Mouse (Mus musculus): ENCODE data around the gene 1700028J19Rik. TPM values are rescaled to one million over a fixed set of nuclear protein-coding genes. Genes with fewer than 3 reads are reported as not detected.

The 1700028J19Rik gene
- 0.77 and 1.0 TPM in 2 replicates for polyA plus RNA-seq (2015; fragmentation: Nextera tagmentation; extraction: Ambion mirVana)

- DNase-seq (ENCODE audit: low spot score) (peak; percentile 93), ATAC-seq (peak; percentile 94)
- Histone ChIP-seq H3K4me2 (replicated peaks; ENCODE audit: low read depth, low read length) (peak within 1 kb of the TSS; percentile 74), H3K9ac (replicated peaks; ENCODE audit: low read depth) (peak within 1 kb of the TSS; percentile 93), H3K4me1 (ENCODE audit: insufficient read depth, low read depth, low read length) (peaks cover 7% of the 10 kb centered on the region; the same call in 1 of the 2 replicates), H3K4me3 (ENCODE audit: low read depth, low read length) (peak within 1 kb of the TSS; percentile 81), H3K27ac (ENCODE audit: low read length) (peak within 1 kb of the TSS; percentile 92), H3K27me3 (replicated peaks; ENCODE audit: insufficient read depth, low read length) (no peaks in the 10 kb centered on the region), H3K9me3 (ENCODE audit: low read length) (no peaks in the 10 kb centered on the region), H3K36me3 (ENCODE audit: insufficient read depth, low read length) (no peaks in the 10 kb centered on the region; the same call in 1 of the 2 replicates)
- under 1% methylated on average over 60 of the region's 62 CpGs for WGBS
- TF ChIP-seq EP300 (IDR thresholded peaks at IDR 0.05) (peak; percentile 90), CTCF (IDR thresholded peaks at IDR 0.05) (no peak)
These were observed at the start of gene 1700028J19Rik, which contains the start of gene 2410002F23Rik for GRCm38 (mm10) chr7:44246055-44246983. Gene 1700028J19Rik, minus strand, starts transcription at chr7:44246695. Gene 2410002F23Rik, plus strand, starts transcription at chr7:44246722.

- no peaks in the 10 kb centered on the region for H3K36me3 ChIP-seq (ENCODE audit: insufficient read depth, low read length)
- no peak overlapping the region for H3K9ac ChIP-seq (replicated peaks; ENCODE audit: low read depth)
- TF ChIP-seq EP300 (IDR thresholded peaks at IDR 0.05) = no peak
- TF ChIP-seq CTCF (IDR thresholded peaks at IDR 0.05) = no peak
- H3K9me3 ChIP-seq (ENCODE audit: low read length) = no peaks in the 10 kb centered on the region
- no peak overlapping the region for H3K4me2 ChIP-seq (replicated peaks; ENCODE audit: low read depth, low read length)
- H3K4me1 ChIP-seq (ENCODE audit: insufficient read depth, low read depth, low read length) = no peaks in the 10 kb centered on the region
- H3K27ac ChIP-seq (ENCODE audit: low read length) = no peak overlapping the region
- no peak for ATAC-seq
- no peak overlapping the region for H3K4me3 ChIP-seq (ENCODE audit: low read depth, low read length)
- H3K27me3 ChIP-seq (replicated peaks; ENCODE audit: insufficient read depth, low read length) = no peaks in the 10 kb centered on the region
- WGBS = 51% methylated on average over 4 of the region's 4 CpGs
- no peak for DNase-seq (ENCODE audit: low spot score)
These were observed 44.9 kb upstream of the 1700028J19Rik start for GRCm38 (mm10) chr7:44291418-44291817.

GRCm38 (mm10) chr7:44290986-44291385, 44.5 kb upstream of the 1700028J19Rik start:
- Histone ChIP-seq H3K27me3 (replicated peaks; ENCODE audit: insufficient read depth, low read length) (no peaks in the 10 kb centered on the region), H3K27ac (ENCODE audit: low read length) (no peak overlapping the region), H3K9ac (replicated peaks; ENCODE audit: low read depth) (no peak overlapping the region), H3K9me3 (ENCODE audit: low read length) (no peaks in the 10 kb centered on the region), H3K4me3 (ENCODE audit: low read depth, low read length) (no peak overlapping the region), H3K4me2 (replicated peaks; ENCODE audit: low read depth, low read length) (no peak overlapping the region), H3K36me3 (ENCODE audit: insufficient read depth, low read length) (no peaks in the 10 kb centered on the region), H3K4me1 (ENCODE audit: insufficient read depth, low read depth, low read length) (no peaks in the 10 kb centered on the region)
- TF ChIP-seq EP300 (IDR thresholded peaks at IDR 0.05) = no peak
- no peak for TF ChIP-seq CTCF (IDR thresholded peaks at IDR 0.05)
- DNase-seq (ENCODE audit: low spot score) = no peak
- 68% methylated on average over 4 of the region's 4 CpGs for WGBS
- no peak for ATAC-seq

GRCm38 (mm10) chr7:44287760-44288159, 41.3 kb upstream of the 1700028J19Rik start:
- Histone ChIP-seq H3K9ac (replicated peaks; ENCODE audit: low read depth) (no peak overlapping the region), H3K4me2 (replicated peaks; ENCODE audit: low read depth, low read length) (no peak overlapping the region), H3K27ac (ENCODE audit: low read length) (no peak overlapping the region), H3K4me1 (ENCODE audit: insufficient read depth, low read depth, low read length) (no peaks in the 10 kb centered on the region), H3K36me3 (ENCODE audit: insufficient read depth, low read length) (no peaks in the 10 kb centered on the region), H3K9me3 (ENCODE audit: low read length) (no peaks in the 10 kb centered on the region), H3K4me3 (ENCODE audit: low read depth, low read length) (no peak overlapping the region), H3K27me3 (replicated peaks; ENCODE audit: insufficient read depth, low read length) (no peaks in the 10 kb centered on the region)
- 53% methylated on average over 7 of the region's 7 CpGs for WGBS
- ATAC-seq = no peak
- TF ChIP-seq CTCF (IDR thresholded peaks at IDR 0.05) (no peak), EP300 (IDR thresholded peaks at IDR 0.05) (no peak)
- DNase-seq (ENCODE audit: low spot score) = no peak

GRCm38 (mm10) chr7:44281586-44281985, 35.1 kb upstream of the 1700028J19Rik start:
- no peak for ATAC-seq
- no peak for TF ChIP-seq EP300 (IDR thresholded peaks at IDR 0.05)
- no peak for TF ChIP-seq CTCF (IDR thresholded peaks at IDR 0.05)

GRCm38 (mm10) chr7:44280959-44281358, 34.5 kb upstream of the 1700028J19Rik start:
- H3K27ac ChIP-seq (ENCODE audit: low read length) = no peak overlapping the region
- no peak for TF ChIP-seq CTCF (IDR thresholded peaks at IDR 0.05)
- no peak for TF ChIP-seq EP300 (IDR thresholded peaks at IDR 0.05)
- DNase-seq (ENCODE audit: low spot score) (peak; percentile 39), ATAC-seq (no peak)
- no peak overlapping the region for H3K9ac ChIP-seq (replicated peaks; ENCODE audit: low read depth)
- no peaks in the 10 kb centered on the region for H3K9me3 ChIP-seq (ENCODE audit: low read length)
- WGBS = 47% methylated on average over 1 of the region's 1 CpGs
- H3K4me1 ChIP-seq (ENCODE audit: insufficient read depth, low read depth, low read length) = no peaks in the 10 kb centered on the region
- H3K36me3 ChIP-seq (ENCODE audit: insufficient read depth, low read length) = no peaks in the 10 kb centered on the region
- H3K4me2 ChIP-seq (replicated peaks; ENCODE audit: low read depth, low read length) = no peak overlapping the region
- H3K4me3 ChIP-seq (ENCODE audit: low read depth, low read length) = no peak overlapping the region
- no peaks in the 10 kb centered on the region for H3K27me3 ChIP-seq (replicated peaks; ENCODE audit: insufficient read depth, low read length)

More at GRCm38 (mm10) chr7:44281586-44281985, 35.1 kb upstream of the 1700028J19Rik start:
- Histone ChIP-seq H3K4me3 (ENCODE audit: low read depth, low read length) (no peak overlapping the region), H3K4me1 (ENCODE audit: insufficient read depth, low read depth, low read length) (no peaks in the 10 kb centered on the region), H3K27ac (ENCODE audit: low read length) (no peak overlapping the region), H3K9ac (replicated peaks; ENCODE audit: low read depth) (no peak overlapping the region), H3K27me3 (replicated peaks; ENCODE audit: insufficient read depth, low read length) (no peaks in the 10 kb centered on the region), H3K36me3 (ENCODE audit: insufficient read depth, low read length) (no peaks in the 10 kb centered on the region), H3K4me2 (replicated peaks; ENCODE audit: low read depth, low read length) (no peak overlapping the region), H3K9me3 (ENCODE audit: low read length) (no peaks in the 10 kb centered on the region)
- DNase-seq (ENCODE audit: low spot score) = no peak
- WGBS = 61% methylated on average over 7 of the region's 7 CpGs
